Mouse (Mus musculus): ENCODE measurements around the gene Brwd3. TPM values are rescaled to one million over a fixed set of nuclear protein-coding genes. Genes with fewer than 3 reads are reported as not detected.

The Brwd3 gene
- polyA plus RNA-seq, 1 experiment from 2014 or later, result 3.4 TPM

DNA sequence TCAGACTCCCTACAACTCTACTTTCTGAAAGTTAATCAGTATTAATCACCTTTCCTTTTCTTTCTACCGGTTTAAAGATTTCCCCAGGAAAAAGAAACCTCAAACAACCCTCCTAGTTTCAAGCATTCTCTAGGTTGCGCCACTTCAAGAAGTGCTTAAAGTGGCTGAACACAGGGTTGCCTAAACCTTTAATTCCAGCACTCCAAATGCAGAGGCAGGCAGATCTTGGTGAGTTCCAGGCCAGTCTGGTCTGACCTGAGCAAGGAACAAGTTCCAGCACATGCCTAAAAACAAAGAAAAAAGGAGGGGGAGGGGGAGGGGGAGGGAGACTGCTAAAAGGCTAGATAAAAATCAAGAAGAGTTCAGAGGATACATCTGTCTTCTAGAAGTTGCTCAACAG, 6.1 kb downstream of the Brwd3 start:
- H3K36me3 ChIP-seq (ENCODE audit: control insufficient read depth, insufficient read depth, low read length), result no peaks in the 10 kb centered on the region
- no peak overlapping the region for H3K4me2 ChIP-seq (ENCODE audit: low read length)
- no peaks in the 10 kb centered on the region for H3K9me3 ChIP-seq (ENCODE audit: control insufficient read depth, low read length)
- H3K27ac ChIP-seq (ENCODE audit: low read depth), result no peak overlapping the region
- no peak overlapping the region for H3K9ac ChIP-seq (ENCODE audit: low read length)
- ATAC-seq (replicated peaks; ENCODE audit: low FRiP score, low TSS enrichment, low read depth) (no peak), DNase-seq (ENCODE audit: low spot score) (no peak)
- no peaks in the 10 kb centered on the region for H3K27me3 ChIP-seq (replicated peaks; ENCODE audit: control insufficient read depth, insufficient read depth, low read length)
- no peaks in the 10 kb centered on the region for H3K4me1 ChIP-seq (replicated peaks; ENCODE audit: control insufficient read depth, insufficient read depth, low read length)
- no peak overlapping the region for H3K4me3 ChIP-seq (ENCODE audit: low read depth, low read length)
- 56% methylated on average over 2 of the region's 2 CpGs for WGBS

GRCm38 (mm10) chrX:108797268-108797667, 36.9 kb downstream of the Brwd3 start:
- no peaks in the 10 kb centered on the region for H3K27me3 ChIP-seq (replicated peaks; ENCODE audit: control insufficient read depth, insufficient read depth, low read length)
- DNase-seq (ENCODE audit: low spot score), result no peak
- H3K36me3 ChIP-seq (ENCODE audit: control insufficient read depth, insufficient read depth, low read length), result no peaks in the 10 kb centered on the region; the same call in 1 of the 2 replicates
- no peak overlapping the region for H3K27ac ChIP-seq (ENCODE audit: low read depth)
- H3K4me1 ChIP-seq (replicated peaks; ENCODE audit: control insufficient read depth, insufficient read depth, low read length), result no peaks in the 10 kb centered on the region
- H3K4me3 ChIP-seq (ENCODE audit: low read depth, low read length), result no peak overlapping the region
- no peaks in the 10 kb centered on the region for H3K9me3 ChIP-seq (ENCODE audit: control insufficient read depth, low read length)
- no peak for ATAC-seq (replicated peaks; ENCODE audit: low FRiP score, low TSS enrichment, low read depth)
- WGBS, result 77% methylated on average over 3 of the region's 3 CpGs
- no peak overlapping the region for H3K9ac ChIP-seq (ENCODE audit: low read length)
- no peak overlapping the region for H3K4me2 ChIP-seq (ENCODE audit: low read length)

DNA sequence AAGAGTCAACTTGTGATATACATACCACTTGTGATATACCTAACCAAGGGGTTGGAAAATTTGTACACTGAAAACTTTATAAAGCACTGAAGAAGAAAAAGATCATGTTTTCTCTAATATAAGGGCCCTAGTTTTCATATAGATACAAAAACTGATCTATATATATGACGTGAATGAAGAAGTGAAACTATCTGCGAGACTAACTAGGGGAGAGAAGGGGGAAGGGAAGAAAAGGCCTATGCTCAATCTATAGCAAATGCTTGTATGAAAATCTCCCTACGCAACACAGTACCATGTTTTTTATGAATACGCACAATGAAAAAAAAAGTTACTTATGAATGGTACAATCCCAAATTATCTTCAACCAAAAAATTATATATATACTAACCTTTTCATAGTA, 50.4 kb downstream of the Brwd3 start:
- Histone ChIP-seq H3K27me3 (replicated peaks; ENCODE audit: control insufficient read depth, insufficient read depth, low read length) (no peaks in the 10 kb centered on the region), H3K4me1 (replicated peaks; ENCODE audit: control insufficient read depth, insufficient read depth, low read length) (no peaks in the 10 kb centered on the region), H3K4me3 (ENCODE audit: low read depth, low read length) (no peak overlapping the region), H3K9me3 (ENCODE audit: control insufficient read depth, low read length) (no peaks in the 10 kb centered on the region), H3K36me3 (ENCODE audit: control insufficient read depth, insufficient read depth, low read length) (no peaks in the 10 kb centered on the region), H3K27ac (ENCODE audit: low read depth) (no peak overlapping the region), H3K4me2 (ENCODE audit: low read length) (no peak overlapping the region), H3K9ac (ENCODE audit: low read length) (no peak overlapping the region)
- DNase-seq (ENCODE audit: low spot score) (no peak), ATAC-seq (replicated peaks; ENCODE audit: low FRiP score, low TSS enrichment, low read depth) (no peak)
- WGBS, result 95% methylated on average over 4 of the region's 4 CpGs

- no peaks in the 10 kb centered on the region for H3K4me1 ChIP-seq (replicated peaks; ENCODE audit: control insufficient read depth, insufficient read depth, low read length)
- H3K27ac ChIP-seq (ENCODE audit: low read depth), result no peak overlapping the region
- no peak overlapping the region for H3K9ac ChIP-seq (ENCODE audit: low read length)
- no peaks in the 10 kb centered on the region for H3K9me3 ChIP-seq (ENCODE audit: control insufficient read depth, low read length)
- no peak for DNase-seq (ENCODE audit: low spot score)
- no peaks in the 10 kb centered on the region for H3K27me3 ChIP-seq (replicated peaks; ENCODE audit: control insufficient read depth, insufficient read depth, low read length)
- H3K36me3 ChIP-seq (ENCODE audit: control insufficient read depth, insufficient read depth, low read length), result no peaks in the 10 kb centered on the region
- no peak overlapping the region for H3K4me3 ChIP-seq (ENCODE audit: low read depth, low read length)
- no peak for ATAC-seq (replicated peaks; ENCODE audit: low FRiP score, low TSS enrichment, low read depth)
- H3K4me2 ChIP-seq (ENCODE audit: low read length), result no peak overlapping the region
Measured at GRCm38 (mm10) chrX:108731755-108732154, 102.4 kb downstream of the Brwd3 start.

- WGBS, result 90% methylated on average over 1 of the region's 1 CpGs
- H3K4me3 ChIP-seq (ENCODE audit: low read depth, low read length), result no peak overlapping the region
- H3K4me2 ChIP-seq (ENCODE audit: low read length), result no peak overlapping the region
Measured at GRCm38 (mm10) chrX:108729564-108729963, 104.6 kb downstream of the Brwd3 start.

DNA sequence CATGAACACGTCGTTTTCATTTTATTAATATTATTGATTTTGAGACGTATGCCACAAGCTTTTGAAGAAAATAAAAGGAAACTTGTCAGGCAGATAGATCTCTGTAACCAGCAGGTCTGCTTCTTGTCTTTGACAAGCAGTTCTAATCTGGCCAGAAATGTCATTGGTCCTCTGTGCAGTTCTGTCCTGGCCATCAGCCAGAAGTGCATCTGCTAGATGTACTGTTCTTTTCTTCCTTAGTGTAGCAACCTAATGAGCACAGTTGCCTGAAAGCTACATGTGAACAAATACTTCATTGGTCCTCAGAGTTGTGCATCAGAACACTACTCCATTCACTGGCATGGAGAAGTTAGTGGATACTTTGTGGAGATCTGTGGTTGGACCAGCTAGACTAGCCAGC, 105.1 kb downstream of the Brwd3 start:
- H3K4me1 ChIP-seq (replicated peaks; ENCODE audit: control insufficient read depth, insufficient read depth, low read length), result no peaks in the 10 kb centered on the region
- H3K36me3 ChIP-seq (ENCODE audit: control insufficient read depth, insufficient read depth, low read length), result no peaks in the 10 kb centered on the region
- DNase-seq (ENCODE audit: low spot score), result no peak
- no peak overlapping the region for H3K4me3 ChIP-seq (ENCODE audit: low read depth, low read length)
- no peak for ATAC-seq (replicated peaks; ENCODE audit: low FRiP score, low TSS enrichment, low read depth)
- no peaks in the 10 kb centered on the region for H3K9me3 ChIP-seq (ENCODE audit: control insufficient read depth, low read length)
- no peak overlapping the region for H3K9ac ChIP-seq (ENCODE audit: low read length)
- WGBS, result 54% methylated on average over 3 of the region's 3 CpGs
- no peaks in the 10 kb centered on the region for H3K27me3 ChIP-seq (replicated peaks; ENCODE audit: control insufficient read depth, insufficient read depth, low read length)
- H3K4me2 ChIP-seq (ENCODE audit: low read length), result no peak overlapping the region
- H3K27ac ChIP-seq (ENCODE audit: low read depth), result no peak overlapping the region

More at GRCm38 (mm10) chrX:108729564-108729963, 104.6 kb downstream of the Brwd3 start:
- no peaks in the 10 kb centered on the region for H3K36me3 ChIP-seq (ENCODE audit: control insufficient read depth, insufficient read depth, low read length)
- no peak overlapping the region for H3K9ac ChIP-seq (ENCODE audit: low read length)
- ATAC-seq (replicated peaks; ENCODE audit: low FRiP score, low TSS enrichment, low read depth) (no peak), DNase-seq (ENCODE audit: low spot score) (no peak)
- no peak overlapping the region for H3K27ac ChIP-seq (ENCODE audit: low read depth)
- no peaks in the 10 kb centered on the region for H3K4me1 ChIP-seq (replicated peaks; ENCODE audit: control insufficient read depth, insufficient read depth, low read length)
- H3K27me3 ChIP-seq (replicated peaks; ENCODE audit: control insufficient read depth, insufficient read depth, low read length), result no peaks in the 10 kb centered on the region
- H3K9me3 ChIP-seq (ENCODE audit: control insufficient read depth, low read length), result no peaks in the 10 kb centered on the region

DNA sequence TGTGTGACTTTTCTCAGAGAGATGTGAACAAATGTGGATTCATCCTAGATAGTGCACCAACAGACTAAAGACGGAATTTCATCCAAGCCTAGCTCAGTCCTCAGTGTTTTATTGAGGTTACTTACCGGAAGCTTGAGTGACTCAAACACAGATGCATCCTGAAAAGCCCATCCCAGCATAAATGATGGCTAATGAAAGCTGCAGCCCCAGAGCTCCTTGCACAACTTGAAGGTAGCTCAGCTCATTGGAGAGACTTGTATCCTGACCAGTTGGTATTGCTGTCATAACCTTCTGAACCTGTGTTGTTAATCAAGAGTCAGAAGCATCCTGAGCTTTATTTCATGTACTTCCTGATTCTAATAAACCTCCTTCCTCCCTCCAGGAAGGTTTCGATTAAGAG, 105.8 kb downstream of the Brwd3 start:
- Histone ChIP-seq H3K9me3 (ENCODE audit: control insufficient read depth, low read length) (no peaks in the 10 kb centered on the region), H3K36me3 (ENCODE audit: control insufficient read depth, insufficient read depth, low read length) (no peaks in the 10 kb centered on the region), H3K27me3 (replicated peaks; ENCODE audit: control insufficient read depth, insufficient read depth, low read length) (no peaks in the 10 kb centered on the region), H3K4me1 (replicated peaks; ENCODE audit: control insufficient read depth, insufficient read depth, low read length) (no peaks in the 10 kb centered on the region), H3K4me3 (ENCODE audit: low read depth, low read length) (no peak overlapping the region), H3K27ac (ENCODE audit: low read depth) (no peak overlapping the region), H3K9ac (ENCODE audit: low read length) (no peak overlapping the region), H3K4me2 (ENCODE audit: low read length) (no peak overlapping the region)
- no peak for DNase-seq (ENCODE audit: low spot score)
- ATAC-seq (replicated peaks; ENCODE audit: low FRiP score, low TSS enrichment, low read depth), result no peak
- WGBS, result 62% methylated on average over 3 of the region's 3 CpGs

GRCm38 (mm10) chrX:108724241-108724640, 109.9 kb downstream of the Brwd3 start:
- no peak for ATAC-seq (replicated peaks; ENCODE audit: low FRiP score, low TSS enrichment, low read depth)
- Histone ChIP-seq H3K4me2 (ENCODE audit: low read length) (no peak overlapping the region), H3K36me3 (ENCODE audit: control insufficient read depth, insufficient read depth, low read length) (no peaks in the 10 kb centered on the region)

GRCm38 (mm10) chrX:108722447-108722846, 111.7 kb downstream of the Brwd3 start:
- no peak overlapping the region for H3K4me2 ChIP-seq (ENCODE audit: low read length)
- H3K27ac ChIP-seq (ENCODE audit: low read depth), result no peak overlapping the region
- H3K27me3 ChIP-seq (replicated peaks; ENCODE audit: control insufficient read depth, insufficient read depth, low read length), result no peaks in the 10 kb centered on the region
- 63% methylated on average over 1 of the region's 1 CpGs for WGBS
- no peaks in the 10 kb centered on the region for H3K9me3 ChIP-seq (ENCODE audit: control insufficient read depth, low read length)
- no peaks in the 10 kb centered on the region for H3K4me1 ChIP-seq (replicated peaks; ENCODE audit: control insufficient read depth, insufficient read depth, low read length)
- H3K9ac ChIP-seq (ENCODE audit: low read length), result no peak overlapping the region
- DNase-seq (ENCODE audit: low spot score) (no peak), ATAC-seq (replicated peaks; ENCODE audit: low FRiP score, low TSS enrichment, low read depth) (no peak)
- no peak overlapping the region for H3K4me3 ChIP-seq (ENCODE audit: low read depth, low read length)
- H3K36me3 ChIP-seq (ENCODE audit: control insufficient read depth, insufficient read depth, low read length), result no peaks in the 10 kb centered on the region

More at GRCm38 (mm10) chrX:108724241-108724640, 109.9 kb downstream of the Brwd3 start:
- no peak for DNase-seq (ENCODE audit: low spot score)
- Histone ChIP-seq H3K4me1 (replicated peaks; ENCODE audit: control insufficient read depth, insufficient read depth, low read length) (no peaks in the 10 kb centered on the region), H3K4me3 (ENCODE audit: low read depth, low read length) (no peak overlapping the region), H3K27me3 (replicated peaks; ENCODE audit: control insufficient read depth, insufficient read depth, low read length) (no peaks in the 10 kb centered on the region), H3K9me3 (ENCODE audit: control insufficient read depth, low read length) (no peaks in the 10 kb centered on the region), H3K9ac (ENCODE audit: low read length) (no peak overlapping the region), H3K27ac (ENCODE audit: low read depth) (no peak overlapping the region)

Data from intestine, embryonic 14.5 days (tissue).